Mouse (Mus musculus) E14TG2a.4 (cell line): ENCODE measurements at regions not wholly inside any gene's neighbourhood (a gene's known extent, or its start where the extent isn't known, plus 50 kb on each side); places are given as distances from the start of the nearest gene placed in this dataset.

ENCODE experiments used
- CTCF ChIP-seq: conservative IDR thresholded peaks from 2 replicates; pipeline ENCODE4 v1.5.1; 2014; ENCODE audit warnings: low read length
- NANOG ChIP-seq: IDR thresholded peaks from 2 replicates; pipeline ENCODE4 v1.6.1; 2014; ENCODE audit warnings: borderline replicate concordance, low read length, mixed read lengths
- POU5F1 ChIP-seq: IDR thresholded peaks from 2 replicates; pipeline ENCODE4 v1.6.1; 2014; ENCODE audit warnings: low read length, borderline replicate concordance

GRCm38 (mm10) chr2:123688290-123689030 is 401.3 kb upstream of the Sema6d start:
- TF ChIP-seq CTCF (no peak), POU5F1 (no peak), NANOG (no peak)
